Mouse (Mus musculus): ENCODE data around the gene Tff1. TPM values are rescaled to one million over a fixed set of nuclear protein-coding genes. Genes with fewer than 3 reads are reported as not detected.

Gene Tff1
- polyA plus RNA-seq, 1 experiment from 2014 or later, result not detected

DNA sequence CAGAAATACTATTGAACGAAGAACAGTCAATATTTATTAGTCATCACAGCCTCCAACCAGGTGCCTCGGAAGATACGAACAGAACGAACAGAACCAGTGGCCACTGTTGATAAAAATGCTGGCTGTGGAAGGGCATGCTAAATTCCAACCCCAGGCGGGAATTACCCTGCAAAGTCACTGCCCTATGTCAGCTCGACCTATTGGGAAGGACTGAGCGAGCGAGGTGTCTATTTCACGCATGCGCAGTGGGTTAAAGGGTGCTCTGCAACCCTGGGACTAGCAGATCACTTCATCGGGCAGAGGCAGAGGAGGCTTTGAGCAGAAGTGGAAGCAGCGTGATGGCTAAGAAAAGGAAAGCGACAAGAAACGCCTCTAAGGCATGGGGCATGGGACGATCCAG lies 31.3 kb downstream of the Tff1 start:
- no peaks in the 10 kb centered on the region for H3K27me3 ChIP-seq (replicated peaks; ENCODE audit: insufficient read depth, low read length)
- H3K9me3 ChIP-seq (ENCODE audit: low read length), result no peaks in the 10 kb centered on the region
- H3K36me3 ChIP-seq (ENCODE audit: insufficient read depth, low read length), result no peaks in the 10 kb centered on the region
- H3K9ac ChIP-seq (replicated peaks; ENCODE audit: low read depth), result no peak overlapping the region
- DNase-seq (ENCODE audit: low spot score) (peak; percentile 30), ATAC-seq (no peak)
- H3K27ac ChIP-seq (ENCODE audit: low read length), result no peak overlapping the region
- no peak for TF ChIP-seq EP300 (IDR thresholded peaks at IDR 0.05)
- TF ChIP-seq CTCF (IDR thresholded peaks at IDR 0.05), result no peak
- H3K4me3 ChIP-seq (ENCODE audit: low read depth, low read length), result no peak overlapping the region
- H3K4me1 ChIP-seq (ENCODE audit: insufficient read depth, low read depth, low read length), result no peaks in the 10 kb centered on the region
- WGBS, result 52% methylated on average over 15 of the region's 15 CpGs
- H3K4me2 ChIP-seq (replicated peaks; ENCODE audit: low read depth, low read length), result no peak overlapping the region

- H3K9ac ChIP-seq (replicated peaks; ENCODE audit: low read depth), result no peak overlapping the region
- 65% methylated on average over 10 of the region's 10 CpGs for WGBS
- ATAC-seq (no peak), DNase-seq (ENCODE audit: low spot score) (no peak)
- no peak overlapping the region for H3K4me2 ChIP-seq (replicated peaks; ENCODE audit: low read depth, low read length)
- H3K4me1 ChIP-seq (ENCODE audit: insufficient read depth, low read depth, low read length), result no peaks in the 10 kb centered on the region
- TF ChIP-seq EP300 (IDR thresholded peaks at IDR 0.05), result no peak
- TF ChIP-seq CTCF (IDR thresholded peaks at IDR 0.05), result no peak
- H3K4me3 ChIP-seq (ENCODE audit: low read depth, low read length), result no peak overlapping the region
- H3K36me3 ChIP-seq (ENCODE audit: insufficient read depth, low read length), result no peaks in the 10 kb centered on the region
- H3K27me3 ChIP-seq (replicated peaks; ENCODE audit: insufficient read depth, low read length), result no peaks in the 10 kb centered on the region
- no peaks in the 10 kb centered on the region for H3K9me3 ChIP-seq (ENCODE audit: low read length)
- no peak overlapping the region for H3K27ac ChIP-seq (ENCODE audit: low read length)
These were observed 33.7 kb downstream of the Tff1 start for GRCm38 (mm10) chr17:31131269-31131821.

- Histone ChIP-seq H3K4me2 (replicated peaks; ENCODE audit: low read depth, low read length) (no peak within 1 kb of the TSS), H3K4me3 (ENCODE audit: low read depth, low read length) (no peak within 1 kb of the TSS), H3K27ac (ENCODE audit: low read length) (no peak within 1 kb of the TSS), H3K27me3 (replicated peaks; ENCODE audit: insufficient read depth, low read length) (no peaks in the 10 kb centered on the region), H3K9ac (replicated peaks; ENCODE audit: low read depth) (no peak within 1 kb of the TSS), H3K4me1 (ENCODE audit: insufficient read depth, low read depth, low read length) (no peaks in the 10 kb centered on the region), H3K9me3 (ENCODE audit: low read length) (no peaks in the 10 kb centered on the region), H3K36me3 (ENCODE audit: insufficient read depth, low read length) (no peaks in the 10 kb centered on the region)
- no peak for ATAC-seq
- no peak for DNase-seq (ENCODE audit: low spot score)
- 22% methylated on average over 2 of the region's 2 CpGs for WGBS
- no peak for TF ChIP-seq EP300 (IDR thresholded peaks at IDR 0.05)
- TF ChIP-seq CTCF (IDR thresholded peaks at IDR 0.05), result no peak
These were observed 35.6 kb downstream of the Tff1 start, which contains the start of gene Tff3 for GRCm38 (mm10) chr17:31129452-31129851. TSS of gene Tff3 (minus strand) at chr17:31129646.

GRCm38 (mm10) chr17:31128708-31129318 lies 36.3 kb downstream of the Tff1 start:
- H3K4me2 ChIP-seq (replicated peaks; ENCODE audit: low read depth, low read length), result no peak overlapping the region
- H3K9me3 ChIP-seq (ENCODE audit: low read length), result no peaks in the 10 kb centered on the region
- H3K27me3 ChIP-seq (replicated peaks; ENCODE audit: insufficient read depth, low read length), result no peaks in the 10 kb centered on the region
- H3K4me3 ChIP-seq (ENCODE audit: low read depth, low read length), result no peak overlapping the region
- no peaks in the 10 kb centered on the region for H3K36me3 ChIP-seq (ENCODE audit: insufficient read depth, low read length)
- no peaks in the 10 kb centered on the region for H3K4me1 ChIP-seq (ENCODE audit: insufficient read depth, low read depth, low read length)
- H3K27ac ChIP-seq (ENCODE audit: low read length), result no peak overlapping the region
- no peak overlapping the region for H3K9ac ChIP-seq (replicated peaks; ENCODE audit: low read depth)
- DNase-seq (ENCODE audit: low spot score) (no peak), ATAC-seq (no peak)
- TF ChIP-seq EP300 (IDR thresholded peaks at IDR 0.05) (no peak), CTCF (IDR thresholded peaks at IDR 0.05) (no peak)
- 75% methylated on average over 9 of the region's 9 CpGs for WGBS

GRCm38 (mm10) chr17:31125548-31126266 lies 39.4 kb downstream of the Tff1 start:
- ATAC-seq (no peak), DNase-seq (ENCODE audit: low spot score) (no peak)
- no peaks in the 10 kb centered on the region for H3K9me3 ChIP-seq (ENCODE audit: low read length)
- no peak overlapping the region for H3K4me3 ChIP-seq (ENCODE audit: low read depth, low read length)
- 32% methylated on average over 8 of the region's 9 CpGs for WGBS
- no peaks in the 10 kb centered on the region for H3K27me3 ChIP-seq (replicated peaks; ENCODE audit: insufficient read depth, low read length)
- H3K9ac ChIP-seq (replicated peaks; ENCODE audit: low read depth), result no peak overlapping the region
- no peak overlapping the region for H3K4me2 ChIP-seq (replicated peaks; ENCODE audit: low read depth, low read length)
- no peak for TF ChIP-seq EP300 (IDR thresholded peaks at IDR 0.05)
- TF ChIP-seq CTCF (IDR thresholded peaks at IDR 0.05), result no peak
- no peaks in the 10 kb centered on the region for H3K4me1 ChIP-seq (ENCODE audit: insufficient read depth, low read depth, low read length)
- H3K27ac ChIP-seq (ENCODE audit: low read length), result no peak overlapping the region
- H3K36me3 ChIP-seq (ENCODE audit: insufficient read depth, low read length), result no peaks in the 10 kb centered on the region

DNA sequence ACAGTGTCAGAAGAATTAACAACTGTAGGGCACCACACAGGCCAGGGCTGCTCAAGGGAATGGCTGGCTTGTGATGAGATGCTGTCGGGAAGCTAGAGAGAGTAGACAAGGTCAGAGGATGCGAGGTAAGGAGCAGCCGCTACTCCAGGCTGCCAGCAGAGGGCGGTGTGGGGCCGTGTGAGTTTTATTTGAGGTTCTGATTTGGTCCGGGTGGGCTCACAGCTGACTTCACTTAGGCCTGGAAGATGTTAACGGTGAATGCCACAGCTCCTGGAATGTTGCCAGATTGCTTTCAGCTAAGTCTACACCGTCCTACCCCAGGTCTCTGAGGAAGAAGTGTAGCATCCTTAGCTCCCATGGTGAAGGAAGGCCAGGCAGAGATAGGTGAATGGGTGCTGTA lies 43.1 kb downstream of the Tff1 start:
- 6% methylated on average over 8 of the region's 8 CpGs for WGBS
- H3K4me2 ChIP-seq (replicated peaks; ENCODE audit: low read depth, low read length), result no peak overlapping the region
- H3K27me3 ChIP-seq (replicated peaks; ENCODE audit: insufficient read depth, low read length), result no peaks in the 10 kb centered on the region
- H3K4me1 ChIP-seq (ENCODE audit: insufficient read depth, low read depth, low read length), result no peaks in the 10 kb centered on the region
- H3K9me3 ChIP-seq (ENCODE audit: low read length), result no peaks in the 10 kb centered on the region
- no peaks in the 10 kb centered on the region for H3K36me3 ChIP-seq (ENCODE audit: insufficient read depth, low read length)
- no peak overlapping the region for H3K4me3 ChIP-seq (ENCODE audit: low read depth, low read length)
- no peak overlapping the region for H3K9ac ChIP-seq (replicated peaks; ENCODE audit: low read depth)
- no peak for TF ChIP-seq EP300 (IDR thresholded peaks at IDR 0.05)
- peak; percentile 83 for TF ChIP-seq CTCF (IDR thresholded peaks at IDR 0.05)
- ATAC-seq, result no peak
- no peak overlapping the region for H3K27ac ChIP-seq (ENCODE audit: low read length)
- peak; percentile 45 for DNase-seq (ENCODE audit: low spot score)

All from lung, postnatal 0 days (tissue).